Mouse (Mus musculus) MEL (cell line): ENCODE results near the gene Mthfs. TPM values are rescaled to one million over a fixed set of nuclear protein-coding genes. Genes with fewer than 3 reads are reported as not detected.

Experiments used
- DNase-seq: peaks from one replicate; pipeline ENCODE4 v3.0.0; 2011; ENCODE audit warnings: low read depth, low spot score
- H3K27ac ChIP-seq: 2 replicates; pipeline ENCODE4 v1.5.1; 2012; ENCODE audit warnings: low read depth, mild to moderate bottlenecking, control low read depth, low read length, moderate library complexity; ENCODE audit not compliant: control insufficient read depth
- H3K27me3 ChIP-seq, 2 experiments: fragments of 150-350 bp in 1 of 2; sonication (generic) in 1 of 2; 2 replicates each; pipeline ENCODE4 v1.6.1; 2012; ENCODE audit warnings: low read length in 2 of 2, mild to moderate bottlenecking in 2 of 2, improper control_type of control experiment in 1 of 2, moderate library complexity in 1 of 2; ENCODE audit not compliant: insufficient read depth in 2 of 2, control insufficient read depth in 1 of 2
- H3K36me3 ChIP-seq, 2 experiments: 2 replicates each; pipeline ENCODE4 v1.6.1; 2012 to 2014; ENCODE audit warnings: low read length in 2 of 2, improper control_type of control experiment in 1 of 2, inconsistent platforms in 1 of 2, mild to moderate bottlenecking in 1 of 2; ENCODE audit not compliant: insufficient read depth in 2 of 2, control insufficient read depth in 1 of 2
- H3K4me1 ChIP-seq, 2 experiments: fragments of 150-350 bp in 1 of 2; sonication (generic) in 1 of 2; 2 replicates each; pipeline ENCODE4 v1.6.1; 2012; ENCODE audit warnings: low read length in 2 of 2, improper control_type of control experiment in 1 of 2, mild to moderate bottlenecking in 1 of 2; ENCODE audit not compliant: insufficient read depth in 2 of 2, control insufficient read depth in 1 of 2
- H3K4me3 ChIP-seq, 2 experiments: fragments of 150-350 bp in 1 of 2; sonication (generic) in 1 of 2; 2 replicates each; pipeline ENCODE4 v1.5.1; 2012; ENCODE audit warnings: low read depth in 2 of 2, low read length in 2 of 2, mild to moderate bottlenecking in 2 of 2, moderate library complexity in 2 of 2, control low read depth in 1 of 2, improper control_type of control experiment in 1 of 2; ENCODE audit not compliant: control insufficient read depth in 1 of 2, insufficient read depth in 1 of 2
- H3K79me2 ChIP-seq: 2 replicates; pipeline ENCODE4 v1.6.1; 2012; ENCODE audit warnings: mild to moderate bottlenecking, low read length, moderate library complexity; ENCODE audit not compliant: control insufficient read depth, poor library complexity, insufficient read depth
- H3K9ac ChIP-seq: 2 replicates; pipeline ENCODE4 v1.6.1; 2012; ENCODE audit warnings: low read depth, mild to moderate bottlenecking, control low read depth, low read length, moderate library complexity; ENCODE audit not compliant: control insufficient read depth, poor library complexity, severe bottlenecking
- H3K9me3 ChIP-seq: fragments of 150-350 bp; sonication (generic); replicated peaks from 2 replicates; pipeline ENCODE4 v1.6.1; 2012; ENCODE audit warnings: mild to moderate bottlenecking, low read length, improper control_type of control experiment, moderate library complexity; ENCODE audit not compliant: insufficient read depth
- CTCF ChIP-seq, 3 experiments: IDR thresholded peaks in 2 of 3; conservative IDR thresholded peaks in 1 of 3; 2 replicates each; pipeline ENCODE4 v1.5.1; 2011 to 2012; ENCODE audit warnings: low read length in 3 of 3, low read depth in 2 of 3, mild to moderate bottlenecking in 2 of 3, improper control_type of control experiment in 1 of 3, inconsistent platforms in 1 of 3, mixed read lengths in 1 of 3, moderate library complexity in 1 of 3; ENCODE audit not compliant: control insufficient read depth in 1 of 3, insufficient read depth in 1 of 3, poor library complexity in 1 of 3, severe bottlenecking in 1 of 3
- E2F4 ChIP-seq: IDR thresholded peaks from 2 replicates; pipeline ENCODE4 v1.6.1; 2011; ENCODE audit warnings: low read depth, low read length, improper control_type of control experiment, borderline replicate concordance
- EP300 ChIP-seq, 2 experiments: IDR thresholded peaks; 2 replicates each; pipeline ENCODE4 v1.6.1; 2011; ENCODE audit warnings: improper control_type of control experiment in 2 of 2, low read length in 2 of 2, low read depth in 1 of 2, mild to moderate bottlenecking in 1 of 2
- ETS1 ChIP-seq: IDR thresholded peaks from 2 replicates; pipeline ENCODE4 v1.6.1; 2012; ENCODE audit warnings: low read depth, mild to moderate bottlenecking, inconsistent platforms, low read length, improper control_type of control experiment, moderate library complexity
- HCFC1 ChIP-seq: IDR thresholded peaks from 2 replicates; pipeline ENCODE4 v1.6.1; 2012; ENCODE audit warnings: low read depth, mild to moderate bottlenecking, inconsistent platforms, low read length, improper control_type of control experiment, moderate library complexity
- KAT2A ChIP-seq: conservative IDR thresholded peaks from 2 replicates; pipeline ENCODE4 v1.6.1; 2012; ENCODE audit warnings: low read depth, low read length, improper control_type of control experiment, inconsistent platforms
- MAFK ChIP-seq: IDR thresholded peaks from 2 replicates; pipeline ENCODE4 v1.6.1; 2011; ENCODE audit warnings: low read depth, mild to moderate bottlenecking, low read length, improper control_type of control experiment, borderline replicate concordance
- MAZ ChIP-seq: IDR thresholded peaks from 2 replicates; pipeline ENCODE4 v1.6.1; 2012; ENCODE audit warnings: low read depth, mild to moderate bottlenecking, inconsistent platforms, low read length, improper control_type of control experiment
- MEF2A ChIP-seq: IDR thresholded peaks from 2 replicates; pipeline ENCODE4 v1.6.1; 2014; ENCODE audit warnings: low read depth, mild to moderate bottlenecking, inconsistent platforms, low read length, improper control_type of control experiment; ENCODE audit not compliant: poor library complexity, insufficient replicate concordance, severe bottlenecking; ENCODE audit errors: extremely low read depth
- MXI1 ChIP-seq: IDR thresholded peaks from 2 replicates; pipeline ENCODE4 v1.6.1; 2011; ENCODE audit warnings: mild to moderate bottlenecking, low read depth, low read length, improper control_type of control experiment
- MYB ChIP-seq: IDR thresholded peaks from 2 replicates; pipeline ENCODE4 v1.6.1; 2011; ENCODE audit warnings: mild to moderate bottlenecking, low read depth, low read length, improper control_type of control experiment
- MYC ChIP-seq: IDR thresholded peaks from 2 replicates; pipeline ENCODE4 v1.6.1; 2011; ENCODE audit warnings: low read depth, mild to moderate bottlenecking, low read length, improper control_type of control experiment, moderate library complexity
- NRF1 ChIP-seq: IDR thresholded peaks from 2 replicates; pipeline ENCODE4 v1.6.1; 2014; ENCODE audit warnings: low read depth, mild to moderate bottlenecking, inconsistent platforms, low read length, improper control_type of control experiment, moderate library complexity; ENCODE audit not compliant: poor library complexity, insufficient read depth, severe bottlenecking
- POLR2A ChIP-seq, 2 experiments: IDR thresholded peaks; 2 replicates each; pipeline ENCODE4 v1.6.1; 2011 to 2012; ENCODE audit warnings: low read length in 2 of 2, mild to moderate bottlenecking in 2 of 2, control low read depth in 1 of 2, improper control_type of control experiment in 1 of 2, low read depth in 1 of 2, moderate library complexity in 1 of 2; ENCODE audit not compliant: control insufficient read depth in 1 of 2, insufficient read depth in 1 of 2, poor library complexity in 1 of 2
- POLR2AphosphoS5 ChIP-seq: IDR thresholded peaks from 2 replicates; pipeline ENCODE4 v1.6.1; 2012; ENCODE audit warnings: low read depth, borderline replicate concordance, mild to moderate bottlenecking, inconsistent platforms, low read length, moderate library complexity, mixed read lengths
- RAD21 ChIP-seq: IDR thresholded peaks from 2 replicates; pipeline ENCODE4 v1.6.1; 2011; ENCODE audit warnings: mild to moderate bottlenecking, low read depth, low read length, improper control_type of control experiment
- TAL1 ChIP-seq: IDR thresholded peaks from 2 replicates; pipeline ENCODE4 v1.6.1; 2012; ENCODE audit warnings: mild to moderate bottlenecking, inconsistent platforms, low read length, moderate library complexity, mixed read lengths
- TCF12 ChIP-seq: IDR thresholded peaks from 2 replicates; pipeline ENCODE4 v1.6.1; 2014; ENCODE audit warnings: low read depth, mild to moderate bottlenecking, inconsistent platforms, low read length, improper control_type of control experiment, moderate library complexity
- UBTF ChIP-seq: IDR thresholded peaks from 2 replicates; pipeline ENCODE4 v1.6.1; 2012; ENCODE audit warnings: low read depth, mild to moderate bottlenecking, inconsistent platforms, low read length, improper control_type of control experiment, moderate library complexity, borderline replicate concordance; ENCODE audit not compliant: insufficient read depth
- ZKSCAN1 ChIP-seq: IDR thresholded peaks from 2 replicates; pipeline ENCODE4 v1.6.1; 2012; ENCODE audit warnings: low read depth, mild to moderate bottlenecking, inconsistent platforms, low read length, improper control_type of control experiment, moderate library complexity
- ZNF384 ChIP-seq: IDR thresholded peaks from 2 replicates; pipeline ENCODE4 v1.6.1; 2012; ENCODE audit warnings: low read depth, mild to moderate bottlenecking, inconsistent platforms, low read length, improper control_type of control experiment
- polyA plus RNA-seq, 2 experiments: library from polyadenylated mRNA; stranded (reverse) in 1 of 2; unstranded in 1 of 2; fragments of >175 nt in 1 of 2; fragments of >200 nt in 1 of 2; gene quantifications; 2 replicates each; pipeline versions ENCODE4 v1.2.1 to v1.2.4; 2012; ENCODE audit warnings: low replicate concordance in 2 of 2, low read depth in 1 of 2; ENCODE audit not compliant: insufficient read length in 2 of 2, insufficient read depth in 1 of 2, missing spikeins in 1 of 2
- total RNA-seq: library from RNA; depleted of rRNA; stranded (reverse); fragments of 300-350 nt; gene quantifications from 2 replicates; pipeline ENCODE4 v1.2.3, GENCODE M21; 2012

The Mthfs gene
- total and polyA plus RNA-seq, 3 experiments: 1.2 to 10.7 TPM; not detected in 1

- H3K4me3 ChIP-seq: no peak overlapping the region
- no peaks in the 10 kb centered on the region for H3K27me3 ChIP-seq
- H3K79me2 ChIP-seq: no peaks in the 10 kb centered on the region
- H3K4me1 ChIP-seq: no peaks in the 10 kb centered on the region
- H3K9ac ChIP-seq: no peak overlapping the region
- H3K27ac ChIP-seq: no peak overlapping the region
- no peaks in the 10 kb centered on the region for H3K36me3 ChIP-seq
- DNase-seq: no peak
- TF ChIP-seq MAZ: no peak
- no peak for TF ChIP-seq MAFK
- no peak for TF ChIP-seq TCF12
- no peaks in the 10 kb centered on the region for H3K9me3 ChIP-seq
Observed at GRCm38 (mm10) chr9:89373731-89374130, 163.3 kb downstream of the Mthfs start.

GRCm38 (mm10) chr9:89374650-89375049 lies 164.2 kb downstream of the Mthfs start:
- Histone ChIP-seq H3K27ac (no peak overlapping the region), H3K4me3 (no peak overlapping the region), H3K9ac (no peak overlapping the region), H3K79me2 (no peaks in the 10 kb centered on the region), H3K9me3 (no peaks in the 10 kb centered on the region), H3K27me3 (no peaks in the 10 kb centered on the region), H3K36me3 (no peaks in the 10 kb centered on the region)
- DNase-seq: no peak
- TF ChIP-seq MYB: no peak
- no peak for TF ChIP-seq EP300 (IDR thresholded peaks at IDR 0.05; ENCODE audit: low read depth in 1 of 2, low read length in 2 of 2)
- TF ChIP-seq POLR2A (IDR thresholded peaks at IDR 0.05; ENCODE audit: control insufficient read depth in 1 of 2, insufficient read depth in 1 of 2, low read depth in 1 of 2, low read length in 2 of 2, poor library complexity in 1 of 2): no peak
- no peak for TF ChIP-seq KAT2A
- TF ChIP-seq TCF12: no peak
- TF ChIP-seq NRF1: no peak
- no peak for TF ChIP-seq ZKSCAN1
- no peak for TF ChIP-seq E2F4
- TF ChIP-seq TAL1: no peak
- TF ChIP-seq POLR2AphosphoS5: no peak
- TF ChIP-seq RAD21: no peak
- no peak for TF ChIP-seq UBTF
- TF ChIP-seq, all 39 proteins: peak for 0
- no peaks in the 10 kb centered on the region for H3K4me1 ChIP-seq

GRCm38 (mm10) chr9:89403031-89403430 lies 192.6 kb downstream of the Mthfs start:
- Histone ChIP-seq H3K27ac (no peak overlapping the region), H3K27me3 (no peaks in the 10 kb centered on the region), H3K4me3 (no peak overlapping the region), H3K9ac (no peak overlapping the region), H3K79me2 (no peaks in the 10 kb centered on the region), H3K36me3 (no peaks in the 10 kb centered on the region), H3K4me1 (no peaks in the 10 kb centered on the region), H3K9me3 (no peaks in the 10 kb centered on the region)
- no peak for DNase-seq
- TF ChIP-seq KAT2A (no peak), HCFC1 (no peak), TAL1 (no peak), MYC (no peak), MXI1 (no peak), MAZ (no peak), CTCF (IDR thresholded peaks at IDR 0.05 in 2 of 3, conservative IDR thresholded peaks at IDR 0.05 in 1 of 3; ENCODE audit: control insufficient read depth in 1 of 3, insufficient read depth in 1 of 3, low read depth in 2 of 3, low read length in 3 of 3, poor library complexity in 1 of 3, severe bottlenecking in 1 of 3) (no peak), EP300 (IDR thresholded peaks at IDR 0.05; ENCODE audit: low read depth in 1 of 2, low read length in 2 of 2) (no peak), ETS1 (no peak), ZKSCAN1 (no peak), MEF2A (no peak), ZNF384 (no peak)
